Mouse (Mus musculus) stomach, embryonic 14.5 days (tissue): ENCODE measurements around the gene Fam229a. TPM values are rescaled to one million over a fixed set of nuclear protein-coding genes. Genes with fewer than 3 reads are reported as not detected.
"Not testable (repeated sequence)": the region's sequence is repeated elsewhere in the genome, so short reads cannot be mapped to it uniquely, and the experiment has no call there.

Source experiments
- ATAC-seq: fragments of 200-750 bp; cut with Nextera tagmentation; 2 replicates; pipeline ENCODE4 v1.8.0; 2017; ENCODE audit warnings: low read depth, moderate TSS enrichment; ENCODE audit not compliant: insufficient number of reproducible peaks, insufficient read depth, low FRiP score
- H3K27ac ChIP-seq: fragments of 300-500 bp; sonication (generic); 2 replicates; pipeline ENCODE4 v1.5.1; 2014; ENCODE audit warnings: mild to moderate bottlenecking, low read length, moderate library complexity, mixed read lengths
- H3K27me3 ChIP-seq: fragments of 300-500 bp; sonication (generic); 2 replicates; pipeline ENCODE4 v1.6.1; 2014; ENCODE audit warnings: low read length, control low read depth, mixed read lengths; ENCODE audit not compliant: control insufficient read depth, insufficient read depth
- H3K36me3 ChIP-seq: fragments of 300-500 bp; sonication (generic); 2 replicates; pipeline ENCODE4 v1.6.1; 2014; ENCODE audit warnings: mild to moderate bottlenecking, control low read depth, low read length, moderate library complexity, mixed read lengths; ENCODE audit not compliant: control insufficient read depth, insufficient read depth
- H3K4me1 ChIP-seq: fragments of 300-500 bp; sonication (generic); 2 replicates; pipeline ENCODE4 v1.6.1; 2014; ENCODE audit warnings: low read length, control low read depth, mixed read lengths; ENCODE audit not compliant: control insufficient read depth, insufficient read depth
- H3K4me2 ChIP-seq: fragments of 300-500 bp; sonication (generic); replicated peaks from 2 replicates; pipeline ENCODE4 v1.6.1; 2014; ENCODE audit warnings: low read depth, low read length, control low read depth
- H3K4me3 ChIP-seq: fragments of 300-500 bp; sonication (generic); 2 replicates; pipeline ENCODE4 v1.5.1; 2014; ENCODE audit warnings: low read depth, low read length, control low read depth
- H3K9ac ChIP-seq: fragments of 300-500 bp; sonication (generic); replicated peaks from 2 replicates; pipeline ENCODE4 v1.6.1; 2014; ENCODE audit warnings: low read depth, mild to moderate bottlenecking, control low read depth, low read length, moderate library complexity, mixed read lengths
- H3K9me3 ChIP-seq: fragments of 300-500 bp; sonication (generic); 2 replicates; pipeline ENCODE4 v1.6.1; 2016; ENCODE audit warnings: low read depth, low read length, control low read depth; ENCODE audit not compliant: control insufficient read depth
- WGBS: fragments of 180-500 bp; shearing (Covaris S2); extraction: QIAGEN DNeasy Blood & Tissue Kit; methylation state at CpG from one replicate; pipeline ENCODE4 v1.1.7; 2014; 5-methylcytosine and 5-hydroxymethylcytosine counted together
- polyA plus RNA-seq: library from polyadenylated mRNA; unstranded; fragments of >200 nt; fragmentation: Nextera tagmentation; extraction: Ambion mirVana; gene quantifications from 2 replicates; pipeline ENCODE4 v1.2.1, GENCODE M21; 2014

The Fam229a gene
- polyA plus RNA-seq, 1 experiment from 2014 or later, result not detected

DNA sequence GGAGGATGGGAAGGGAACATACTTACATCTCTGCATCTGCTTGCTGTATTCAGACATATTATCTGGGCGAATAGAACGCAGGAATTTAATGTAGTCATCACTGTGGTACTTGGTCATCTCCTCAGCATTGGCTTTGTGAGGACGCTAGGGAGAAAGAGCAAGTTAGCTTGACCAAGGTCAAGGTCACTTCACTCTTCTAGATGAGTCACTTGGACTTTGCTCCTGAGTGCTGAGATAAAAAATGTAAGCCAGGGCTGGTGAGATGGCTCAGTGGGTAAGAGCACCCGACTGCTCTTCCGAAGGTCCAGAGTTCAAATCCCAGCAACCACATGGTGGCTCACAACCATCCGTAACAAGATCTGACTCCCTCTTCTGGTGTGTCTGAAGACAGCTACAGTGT, 37.9 kb downstream of the Fam229a start:
- H3K9me3 ChIP-seq, H3K27me3 ChIP-seq, H3K27ac ChIP-seq, H3K4me3 ChIP-seq, H3K9ac ChIP-seq, ATAC-seq, H3K4me2 ChIP-seq, H3K4me1 ChIP-seq: not testable (repeated sequence)
- peaks cover 56% of the 10 kb centered on the region for H3K36me3 ChIP-seq
- 96% methylated on average over 5 of the region's 6 CpGs for WGBS

DNA sequence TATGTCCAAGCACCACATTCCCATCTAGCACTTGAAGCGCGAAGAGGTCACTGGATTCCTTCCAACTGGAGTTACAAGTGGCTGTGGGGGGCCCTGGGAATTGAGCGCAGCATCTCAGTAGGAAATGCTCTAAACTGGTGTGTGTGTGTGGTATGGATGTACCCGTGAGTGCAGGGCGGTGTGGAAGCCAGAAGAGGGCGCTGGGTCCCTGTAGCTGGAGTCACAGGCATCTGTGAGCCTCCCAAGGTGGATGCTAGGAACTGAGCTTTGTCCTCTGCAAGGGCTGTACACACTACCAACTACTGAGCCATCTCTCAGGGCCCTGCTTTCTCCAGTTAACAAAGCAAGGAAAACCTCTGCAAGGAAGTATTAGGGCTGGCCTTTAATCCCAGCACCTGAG, 49.0 kb downstream of the Fam229a start:
- Histone ChIP-seq H3K9me3 (no peaks in the 10 kb centered on the region), H3K27me3 (no peaks in the 10 kb centered on the region), H3K4me3 (no peak overlapping the region), H3K36me3 (peaks cover 4% of the 10 kb centered on the region; the same call in 1 of the 2 replicates), H3K4me1 (peaks cover 9% of the 10 kb centered on the region), H3K9ac (no peak overlapping the region), H3K27ac (no peak overlapping the region), H3K4me2 (no peak overlapping the region)
- 92% methylated on average over 6 of the region's 6 CpGs for WGBS
- no peak for ATAC-seq

Other genes with a start within 250 kb of the Fam229a start
- gene C77080, start 229.8 kb upstream of the Fam229a start, polyA plus RNA-seq, result 6.8 and 8.0 TPM in 2 replicates
- 1.7 and 1.9 TPM in 2 replicates for gene Sync, start 203.6 kb upstream of the Fam229a start, polyA plus RNA-seq
- 329 and 348 TPM in 2 replicates for gene Rbbp4, start 155.8 kb upstream of the Fam229a start, polyA plus RNA-seq
- 46.7 and 52.2 TPM in 2 replicates for gene Zbtb8os, start 155.5 kb upstream of the Fam229a start, polyA plus RNA-seq
- gene Zbtb8a, start 113.1 kb upstream of the Fam229a start, polyA plus RNA-seq, result 14.1 and 14.8 TPM in 2 replicates
- 1.1 and 2.2 TPM in 2 replicates for gene Zbtb8b, start 50.3 kb upstream of the Fam229a start, polyA plus RNA-seq
- 25.6 and 25.7 TPM in 2 replicates for gene Bsdc1, start 29.6 kb upstream of the Fam229a start, polyA plus RNA-seq
- not detected in 2 replicates for gene Tssk3, start 168 bp upstream of the Fam229a start, polyA plus RNA-seq
- 616 and 618 TPM in 2 replicates for gene Marcksl1, start 22.4 kb downstream of the Fam229a start, polyA plus RNA-seq
- gene Hdac1, start 51.5 kb downstream of the Fam229a start, polyA plus RNA-seq, result 210 and 217 TPM in 2 replicates
- gene Lck, start 82.5 kb downstream of the Fam229a start, polyA plus RNA-seq, result 7.5 and 9.5 TPM in 2 replicates
- gene Fam167b, start 87.4 kb downstream of the Fam229a start, polyA plus RNA-seq, result 2.9 and 3.7 TPM in 2 replicates
- gene Eif3i, start 109.5 kb downstream of the Fam229a start, polyA plus RNA-seq, result 316 TPM in 2 replicates
- 206 and 226 TPM in 2 replicates for gene Tmem234, start 109.5 kb downstream of the Fam229a start, polyA plus RNA-seq
- gene Dcdc2b, start 123.1 kb downstream of the Fam229a start, polyA plus RNA-seq, result 2.8 and 3.8 TPM in 2 replicates
- gene Iqcc, start 127.9 kb downstream of the Fam229a start, polyA plus RNA-seq, result 26.2 and 26.9 TPM in 2 replicates
- gene Ccdc28b, start 132.8 kb downstream of the Fam229a start, polyA plus RNA-seq, result 52.9 and 56.1 TPM in 2 replicates
- 91.9 and 94.4 TPM in 2 replicates for gene Txlna, start 149.9 kb downstream of the Fam229a start, polyA plus RNA-seq
- gene Kpna6, start 181.6 kb downstream of the Fam229a start, polyA plus RNA-seq, result 12.0 and 14.4 TPM in 2 replicates
- 27.6 and 27.7 TPM in 2 replicates for gene Tmem39b, start 205.6 kb downstream of the Fam229a start, polyA plus RNA-seq